Mouse (Mus musculus): ENCODE data around the gene Nat8.

GRCm38 (mm10) chr6:85839982-85840381, 8.1 kb upstream of the Nat8 start:
- no peak for TF ChIP-seq GATA1 (IDR thresholded peaks at IDR 0.05; ENCODE audit: borderline replicate concordance, low read length)
- no peak for TF ChIP-seq FLI1 (IDR thresholded peaks at IDR 0.05; ENCODE audit: low read length)
